Mouse (Mus musculus) kidney, adult 2 months (tissue): ENCODE results near the gene Nat8f6.
"Not testable (repeated sequence)": the region's sequence is repeated elsewhere in the genome, so short reads cannot be mapped to it uniquely, and the experiment has no call there.

Source experiments
- CTCF ChIP-seq: fragments of 200-500 bp; conservative IDR thresholded peaks from 2 replicates; pipeline ENCODE4 v1.5.1; 2011; ENCODE audit warnings: low read depth, mild to moderate bottlenecking, control low read depth, low read length, moderate library complexity, mixed read lengths; ENCODE audit not compliant: insufficient read depth, insufficient read length
- POLR2A ChIP-seq: fragments of 200-500 bp; IDR thresholded peaks from one replicate; pipeline ENCODE4 v1.6.1; 2011; ENCODE audit warnings: low read depth, low read length, control low read depth

DNA sequence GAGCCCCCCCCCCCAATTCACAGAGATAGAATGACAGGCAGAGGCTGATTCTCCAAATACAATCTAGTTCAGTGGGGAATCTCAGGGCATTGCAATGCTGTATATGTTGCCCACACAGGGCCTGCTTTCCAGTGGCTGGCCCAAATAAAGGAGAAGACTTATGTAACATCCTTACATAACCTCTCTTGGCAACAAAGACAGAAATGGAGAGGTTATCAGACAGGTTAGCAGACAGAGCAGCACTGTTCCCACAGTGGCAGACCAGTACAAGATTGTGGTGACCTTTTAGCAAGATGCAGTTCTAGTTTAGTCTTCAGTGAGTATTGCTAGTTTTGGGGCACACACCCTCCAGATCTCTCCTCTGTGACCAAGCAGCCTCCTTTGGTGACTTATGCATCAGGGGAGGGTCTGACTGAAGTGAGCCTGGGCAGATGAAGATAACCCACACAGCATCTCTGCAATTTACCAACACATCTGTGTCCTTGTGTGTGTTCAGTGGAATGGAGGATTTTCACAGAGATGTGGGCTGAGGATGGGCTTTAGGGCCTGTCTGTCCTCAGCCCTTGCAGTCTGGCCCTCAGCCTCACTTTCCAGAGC lies 13.8 kb upstream of the Nat8f6 start:
- not testable (repeated sequence) for TF ChIP-seq CTCF, POLR2A
